Mouse (Mus musculus) bone marrow macrophage, adult 2 months (primary cell): Measurements from ENCODE around the gene Ccm2l.

Source experiments
- CTCF ChIP-seq: IDR thresholded peaks from 2 replicates; pipeline ENCODE4 v1.5.1; 2012; ENCODE audit warnings: low read depth, mild to moderate bottlenecking, low read length, moderate library complexity
- POLR2A ChIP-seq: IDR thresholded peaks from 2 replicates; pipeline ENCODE4 v1.6.1; 2012; ENCODE audit warnings: mild to moderate bottlenecking, low read depth, low read length, borderline replicate concordance

DNA sequence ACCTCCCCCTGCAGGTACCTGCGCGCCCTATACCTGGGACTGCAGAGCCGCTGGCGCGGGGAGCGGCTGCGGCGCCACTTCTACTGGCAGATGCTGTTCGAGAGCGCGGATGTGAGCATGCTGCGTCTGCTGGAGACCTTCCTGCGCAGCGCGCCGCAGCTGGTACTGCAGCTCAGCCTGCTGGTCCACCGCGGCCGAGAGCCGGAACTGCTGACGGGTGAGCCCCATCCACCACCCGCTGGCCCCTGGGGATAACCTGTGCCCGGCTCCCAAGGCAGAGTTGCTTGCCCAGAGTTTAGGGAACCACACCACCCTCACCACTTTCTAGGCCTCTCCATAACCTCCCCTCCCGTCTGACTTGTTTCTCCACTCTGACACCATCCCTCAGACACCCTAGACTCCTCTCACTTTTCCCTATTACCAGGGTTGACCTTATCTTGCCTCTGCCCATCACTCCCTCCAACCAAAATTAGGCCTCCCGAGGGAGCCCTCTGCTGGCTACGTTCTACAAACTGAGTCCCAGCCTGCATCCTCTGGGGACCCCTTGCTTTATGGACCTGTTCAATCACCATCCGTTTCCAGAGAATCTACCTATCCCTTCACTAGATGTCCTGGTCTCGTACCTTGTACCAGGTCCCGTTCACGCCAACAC, 12.9 kb upstream of the Ccm2l start:
- TF ChIP-seq CTCF (no peak), POLR2A (no peak)
